Mouse (Mus musculus): ENCODE results near the gene Tex10. TPM values are rescaled to one million over a fixed set of nuclear protein-coding genes. Genes with fewer than 3 reads are reported as not detected.
"Not testable (repeated sequence)": the region's sequence is repeated elsewhere in the genome, so short reads cannot be mapped to it uniquely, and the experiment has no call there.

The Tex10 gene
- polyA plus RNA-seq, 1 experiment = 140 TPM

- no peaks in the 10 kb centered on the region for H3K9me3 ChIP-seq (replicated peaks; ENCODE audit: control insufficient read depth, insufficient read depth, low read length, poor library complexity, severe bottlenecking)
- H3K4me1 ChIP-seq (ENCODE audit: control insufficient read depth, insufficient read depth, low read length) = no peaks in the 10 kb centered on the region
- no peak overlapping the region for H3K9ac ChIP-seq (ENCODE audit: low read depth, poor library complexity, severe bottlenecking)
- no peaks in the 10 kb centered on the region for H3K36me3 ChIP-seq (ENCODE audit: control insufficient read depth, insufficient read depth, low read length, poor library complexity, severe bottlenecking)
- no peak overlapping the region for H3K4me3 ChIP-seq (ENCODE audit: low read depth, low read length)
- TF ChIP-seq POLR2A (IDR thresholded peaks at IDR 0.05; ENCODE audit: insufficient read depth, low read length) (no peak), EP300 (IDR thresholded peaks at IDR 0.05; ENCODE audit: insufficient read depth, low read depth, low read length) (no peak), CTCF (IDR thresholded peaks at IDR 0.05; ENCODE audit: low read depth, low read length) (no peak)
- H3K27ac ChIP-seq (ENCODE audit: insufficient read depth, low read length) = no peak overlapping the region
- H3K27me3 ChIP-seq (ENCODE audit: control insufficient read depth, insufficient read depth, low read length, poor library complexity, severe bottlenecking) = no peaks in the 10 kb centered on the region
Measured at GRCm38 (mm10) chr4:48413473-48413872, 59.8 kb downstream of the Tex10 start.

GRCm38 (mm10) chr4:48407350-48408039, 65.8 kb downstream of the Tex10 start:
- Histone ChIP-seq H3K9ac (ENCODE audit: low read depth, poor library complexity, severe bottlenecking) (no peak overlapping the region), H3K4me1 (ENCODE audit: control insufficient read depth, insufficient read depth, low read length) (peaks cover 4% of the 10 kb centered on the region), H3K4me3 (ENCODE audit: low read depth, low read length) (peak overlapping the region; percentile 60), H3K9me3 (replicated peaks; ENCODE audit: control insufficient read depth, insufficient read depth, low read length, poor library complexity, severe bottlenecking) (no peaks in the 10 kb centered on the region), H3K27ac (ENCODE audit: insufficient read depth, low read length) (no peak overlapping the region), H3K36me3 (ENCODE audit: control insufficient read depth, insufficient read depth, low read length, poor library complexity, severe bottlenecking) (no peaks in the 10 kb centered on the region), H3K27me3 (ENCODE audit: control insufficient read depth, insufficient read depth, low read length, poor library complexity, severe bottlenecking) (no peaks in the 10 kb centered on the region)
- TF ChIP-seq CTCF (IDR thresholded peaks at IDR 0.05; ENCODE audit: low read depth, low read length) (peak; percentile 88), EP300 (IDR thresholded peaks at IDR 0.05; ENCODE audit: insufficient read depth, low read depth, low read length) (no peak)

- H3K36me3 ChIP-seq (ENCODE audit: control insufficient read depth, insufficient read depth, low read length, poor library complexity, severe bottlenecking); H3K9ac ChIP-seq (ENCODE audit: low read depth, poor library complexity, severe bottlenecking); H3K9me3 ChIP-seq (replicated peaks; ENCODE audit: control insufficient read depth, insufficient read depth, low read length, poor library complexity, severe bottlenecking): not testable (repeated sequence)
Measured at GRCm38 (mm10) chr4:48405724-48406491, 67.4 kb downstream of the Tex10 start.

GRCm38 (mm10) chr4:48403066-48403640, 70.1 kb downstream of the Tex10 start:
- Histone ChIP-seq H3K27ac (ENCODE audit: insufficient read depth, low read length) (no peak overlapping the region), H3K36me3 (ENCODE audit: control insufficient read depth, insufficient read depth, low read length, poor library complexity, severe bottlenecking) (no peaks in the 10 kb centered on the region), H3K4me1 (ENCODE audit: control insufficient read depth, insufficient read depth, low read length) (peaks cover 4% of the 10 kb centered on the region), H3K4me3 (ENCODE audit: low read depth, low read length) (no peak overlapping the region), H3K9me3 (replicated peaks; ENCODE audit: control insufficient read depth, insufficient read depth, low read length, poor library complexity, severe bottlenecking) (no peaks in the 10 kb centered on the region), H3K9ac (ENCODE audit: low read depth, poor library complexity, severe bottlenecking) (no peak overlapping the region), H3K27me3 (ENCODE audit: control insufficient read depth, insufficient read depth, low read length, poor library complexity, severe bottlenecking) (no peaks in the 10 kb centered on the region)
- no peak for TF ChIP-seq EP300 (IDR thresholded peaks at IDR 0.05; ENCODE audit: insufficient read depth, low read depth, low read length)
- TF ChIP-seq CTCF (IDR thresholded peaks at IDR 0.05; ENCODE audit: low read depth, low read length) = no peak
- TF ChIP-seq POLR2A (IDR thresholded peaks at IDR 0.05; ENCODE audit: insufficient read depth, low read length) = no peak

More at GRCm38 (mm10) chr4:48405724-48406491, 67.4 kb downstream of the Tex10 start:
- H3K27ac ChIP-seq (ENCODE audit: insufficient read depth, low read length); H3K4me1 ChIP-seq (ENCODE audit: control insufficient read depth, insufficient read depth, low read length); H3K4me3 ChIP-seq (ENCODE audit: low read depth, low read length); H3K27me3 ChIP-seq (ENCODE audit: control insufficient read depth, insufficient read depth, low read length, poor library complexity, severe bottlenecking): not testable (repeated sequence)

- Histone ChIP-seq H3K9me3 (replicated peaks; ENCODE audit: control insufficient read depth, insufficient read depth, low read length, poor library complexity, severe bottlenecking) (no peaks in the 10 kb centered on the region), H3K4me1 (ENCODE audit: control insufficient read depth, insufficient read depth, low read length) (no peaks in the 10 kb centered on the region), H3K27me3 (ENCODE audit: control insufficient read depth, insufficient read depth, low read length, poor library complexity, severe bottlenecking) (no peaks in the 10 kb centered on the region), H3K36me3 (ENCODE audit: control insufficient read depth, insufficient read depth, low read length, poor library complexity, severe bottlenecking) (no peaks in the 10 kb centered on the region), H3K9ac (ENCODE audit: low read depth, poor library complexity, severe bottlenecking) (no peak overlapping the region), H3K4me3 (ENCODE audit: low read depth, low read length) (no peak overlapping the region), H3K27ac (ENCODE audit: insufficient read depth, low read length) (no peak overlapping the region)
- TF ChIP-seq POLR2A (IDR thresholded peaks at IDR 0.05; ENCODE audit: insufficient read depth, low read length) (no peak), EP300 (IDR thresholded peaks at IDR 0.05; ENCODE audit: insufficient read depth, low read depth, low read length) (no peak), CTCF (IDR thresholded peaks at IDR 0.05; ENCODE audit: low read depth, low read length) (no peak)
Measured at GRCm38 (mm10) chr4:48396949-48397348, 76.3 kb downstream of the Tex10 start.

GRCm38 (mm10) chr4:48382506-48382905, 90.8 kb downstream of the Tex10 start:
- Histone ChIP-seq H3K4me3 (ENCODE audit: low read depth, low read length) (no peak overlapping the region), H3K27me3 (ENCODE audit: control insufficient read depth, insufficient read depth, low read length, poor library complexity, severe bottlenecking) (no peaks in the 10 kb centered on the region), H3K9me3 (replicated peaks; ENCODE audit: control insufficient read depth, insufficient read depth, low read length, poor library complexity, severe bottlenecking) (no peaks in the 10 kb centered on the region), H3K27ac (ENCODE audit: insufficient read depth, low read length) (no peak overlapping the region), H3K36me3 (ENCODE audit: control insufficient read depth, insufficient read depth, low read length, poor library complexity, severe bottlenecking) (no peaks in the 10 kb centered on the region), H3K9ac (ENCODE audit: low read depth, poor library complexity, severe bottlenecking) (no peak overlapping the region), H3K4me1 (ENCODE audit: control insufficient read depth, insufficient read depth, low read length) (no peaks in the 10 kb centered on the region)
- TF ChIP-seq CTCF (IDR thresholded peaks at IDR 0.05; ENCODE audit: low read depth, low read length) (no peak), EP300 (IDR thresholded peaks at IDR 0.05; ENCODE audit: insufficient read depth, low read depth, low read length) (no peak), POLR2A (IDR thresholded peaks at IDR 0.05; ENCODE audit: insufficient read depth, low read length) (no peak)
